Mouse (Mus musculus) ZHBTc4 (cell line): ENCODE measurements at regions not wholly inside any gene's neighbourhood (a gene's known extent, or its start where the extent isn't known, plus 50 kb on each side); places are given as distances from the start of the nearest gene placed in this dataset.
A peak's percentile ranks its signal among the peaks of the same experiment; 100 is the strongest.

Experiments
- DNase-seq: peaks from one replicate; pipeline ENCODE4 v3.0.0-alpha.2; 2011; ENCODE audit warnings: low read depth, low spot score

- no peak for DNase-seq
Measured at GRCm38 (mm10) chr17:48592457-48592856, 137.8 kb downstream of the Unc5cl start.

- DNase-seq: peak; percentile 48
Measured at GRCm38 (mm10) chr17:48595418-48595963, 140.8 kb downstream of the Unc5cl start.

DNA sequence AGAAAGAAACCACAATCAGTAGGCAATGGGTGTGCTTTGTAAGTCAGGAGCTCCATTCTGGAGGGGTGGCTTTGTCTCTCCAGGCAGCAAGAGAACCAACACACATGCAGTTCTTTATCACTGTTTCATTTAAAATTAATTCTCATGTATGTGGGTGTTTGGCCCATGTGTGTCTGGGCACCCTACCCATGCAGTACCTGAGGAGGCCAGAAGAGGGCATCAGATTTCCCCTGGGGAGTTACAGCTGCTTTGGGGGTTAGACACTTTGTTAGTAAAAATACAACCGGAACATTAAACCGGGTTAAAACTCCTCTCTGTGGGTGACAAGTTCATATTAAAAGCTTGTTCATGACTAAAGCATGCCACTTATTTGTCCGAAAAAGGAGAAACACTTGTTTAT lies 141.7 kb downstream of the Unc5cl start:
- DNase-seq: peak; percentile 52

DNA sequence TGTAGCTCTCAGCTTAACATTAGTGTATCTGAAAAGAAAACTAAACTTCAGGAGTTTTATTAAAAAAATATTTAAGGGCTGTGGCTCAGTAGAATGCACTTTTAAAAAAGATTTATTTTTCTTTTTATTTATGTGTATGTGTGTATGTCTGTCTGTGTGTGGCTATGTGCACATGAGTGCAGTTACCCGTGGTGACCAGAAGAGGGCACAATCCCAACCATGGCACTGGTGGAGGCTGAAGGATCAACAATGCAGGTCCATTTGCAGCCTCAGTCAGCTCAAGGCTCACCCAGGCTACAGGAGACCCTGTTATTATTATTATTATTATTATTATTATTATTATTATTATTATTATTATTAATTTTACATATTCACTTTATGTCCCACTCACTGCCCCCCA lies 142.6 kb downstream of the Unc5cl start:
- DNase-seq: peak; percentile 39

DNA sequence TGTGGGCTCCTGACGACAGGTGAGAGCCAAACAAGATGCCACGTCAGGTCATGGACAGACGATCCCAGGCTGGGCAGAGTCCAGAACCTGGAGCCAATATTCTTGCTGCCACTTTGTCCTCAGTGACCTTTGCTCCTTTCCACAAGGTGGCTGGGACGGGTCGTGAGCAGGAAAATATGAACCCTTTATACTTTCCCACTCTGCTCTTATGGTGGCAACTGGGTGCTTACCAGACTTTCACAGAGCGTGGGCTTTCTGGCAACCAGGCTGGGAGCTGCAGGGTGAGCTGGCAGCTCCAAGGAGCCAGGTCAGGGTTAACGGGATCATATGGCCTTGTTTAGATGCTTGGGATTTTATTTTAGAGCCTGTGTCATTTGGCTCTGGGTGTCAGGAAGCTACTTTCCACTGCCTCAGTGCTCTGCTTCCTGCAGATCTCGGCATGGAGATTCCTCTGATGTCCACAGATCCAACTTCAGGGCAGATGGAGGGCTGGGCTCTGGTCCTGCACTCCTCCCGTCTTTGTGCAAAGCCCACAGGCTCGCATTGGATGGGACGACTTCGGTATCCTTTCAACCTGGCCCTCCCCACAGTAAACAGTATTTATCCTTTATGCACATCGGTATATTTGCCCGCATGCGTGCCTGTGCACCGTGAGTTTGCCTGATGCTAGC lies 143.9 kb downstream of the Unc5cl start:
- no peak for DNase-seq

GRCm38 (mm10) chr17:48600176-48600575 lies 145.5 kb downstream of the Unc5cl start:
- DNase-seq: no peak

DNA sequence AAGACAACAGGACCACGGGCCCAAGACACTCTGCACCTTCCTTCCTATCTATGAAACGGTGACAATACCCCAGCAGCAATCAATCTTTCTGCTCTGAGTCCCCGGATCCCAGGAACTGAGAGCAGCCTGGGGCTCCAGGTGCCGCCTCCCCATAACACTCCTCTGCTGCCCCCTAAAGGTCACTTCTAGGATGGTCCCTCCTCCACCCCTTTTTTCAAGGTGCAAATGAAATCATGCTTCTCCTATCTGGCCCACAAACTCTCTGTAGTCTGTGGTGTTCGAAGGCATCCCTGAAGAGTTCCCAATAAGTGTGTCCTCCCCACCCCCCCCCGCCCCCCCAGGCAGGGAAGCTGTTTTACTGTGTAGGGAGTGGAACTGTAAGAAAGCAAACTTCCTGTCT lies 147.9 kb downstream of the Unc5cl start:
- DNase-seq: peak; percentile 83

GRCm38 (mm10) chr17:48606767-48607166 lies 152.1 kb downstream of the Unc5cl start:
- DNase-seq: no peak

DNA sequence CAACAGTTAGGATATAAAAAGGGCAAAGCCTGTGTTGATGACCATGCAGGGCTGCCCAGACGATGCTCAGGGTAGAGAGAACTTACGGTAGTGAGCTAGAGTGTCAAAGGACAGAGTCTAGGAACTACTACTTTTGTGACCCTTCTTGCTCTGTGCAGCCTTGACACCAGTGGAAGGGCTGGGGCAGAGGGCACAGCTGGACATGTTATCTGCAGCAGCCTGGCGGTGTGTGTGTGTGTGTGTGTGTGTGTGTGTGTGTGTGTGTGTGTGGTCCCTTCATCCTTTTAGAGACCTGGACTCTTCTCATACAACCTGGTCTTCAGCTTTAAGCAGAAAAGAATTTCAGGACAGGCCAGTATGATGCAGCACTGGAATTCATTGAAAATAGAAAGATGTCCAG lies 153.6 kb downstream of the Unc5cl start:
- DNase-seq: no peak

DNA sequence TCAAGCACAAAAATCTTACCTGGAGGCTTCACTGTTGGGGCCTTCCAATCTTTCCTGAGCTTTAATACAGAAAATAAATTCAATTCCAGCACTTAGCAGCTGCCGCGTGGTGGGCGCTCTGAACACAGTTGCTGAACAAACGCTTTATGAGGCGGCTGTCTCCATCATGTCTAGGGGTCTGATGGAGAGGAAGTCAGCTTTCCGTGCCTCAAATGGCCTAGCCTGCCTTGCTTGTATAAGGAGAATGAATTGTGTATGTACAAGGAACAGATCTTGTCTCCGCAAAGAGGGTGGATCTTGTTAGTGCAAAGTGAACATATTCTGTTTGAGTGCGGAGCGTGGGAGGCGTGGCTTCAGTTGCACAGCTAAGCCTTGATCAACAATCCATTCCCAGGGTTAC lies 155.4 kb downstream of the Unc5cl start:
- peak; percentile 44 for DNase-seq

GRCm38 (mm10) chr17:48610806-48611205 lies 156.1 kb downstream of the Unc5cl start:
- DNase-seq: no peak

GRCm38 (mm10) chr17:48613491-48613890 lies 158.8 kb downstream of the Unc5cl start:
- peak; percentile 70 for DNase-seq

DNA sequence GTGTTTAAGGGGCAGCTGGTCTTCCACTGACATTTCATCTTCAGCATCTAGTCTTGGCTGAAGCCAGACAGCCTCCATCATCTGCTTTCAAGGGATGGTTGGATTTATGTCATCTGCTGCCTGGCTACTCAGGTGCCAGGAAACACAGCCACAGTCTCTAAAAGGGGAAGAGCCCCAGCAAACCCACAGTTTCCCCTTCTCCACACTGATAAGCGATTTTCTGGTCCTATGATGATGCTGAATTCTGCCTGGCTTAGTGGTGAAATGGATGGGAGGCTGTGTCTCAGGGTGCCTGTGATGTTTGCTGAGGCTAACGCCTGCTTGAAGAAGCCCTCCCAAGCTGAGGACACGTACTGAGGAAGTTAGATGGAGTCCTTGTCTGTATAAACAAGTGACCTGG lies 160.5 kb downstream of the Unc5cl start:
- no peak for DNase-seq

DNA sequence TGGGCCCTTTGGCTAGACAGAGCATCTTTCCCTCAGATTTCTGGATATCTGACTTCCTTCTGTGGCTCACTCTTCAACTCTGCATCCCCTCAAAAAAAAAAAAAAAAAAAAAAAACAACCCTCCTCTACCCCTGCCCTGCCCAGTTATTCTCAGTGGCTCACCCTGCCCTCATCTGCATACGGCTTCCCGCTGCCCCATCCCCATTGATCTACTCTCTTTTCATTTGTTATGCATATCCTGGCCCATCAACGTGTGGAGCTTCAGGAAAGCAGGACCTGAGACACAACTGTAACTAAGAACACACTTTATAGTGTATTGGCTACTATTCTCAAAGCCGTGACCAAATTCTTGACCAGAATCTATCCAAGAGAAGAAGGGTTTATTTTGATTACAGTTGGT lies 161.5 kb downstream of the Unc5cl start:
- peak; percentile 96 for DNase-seq

DNA sequence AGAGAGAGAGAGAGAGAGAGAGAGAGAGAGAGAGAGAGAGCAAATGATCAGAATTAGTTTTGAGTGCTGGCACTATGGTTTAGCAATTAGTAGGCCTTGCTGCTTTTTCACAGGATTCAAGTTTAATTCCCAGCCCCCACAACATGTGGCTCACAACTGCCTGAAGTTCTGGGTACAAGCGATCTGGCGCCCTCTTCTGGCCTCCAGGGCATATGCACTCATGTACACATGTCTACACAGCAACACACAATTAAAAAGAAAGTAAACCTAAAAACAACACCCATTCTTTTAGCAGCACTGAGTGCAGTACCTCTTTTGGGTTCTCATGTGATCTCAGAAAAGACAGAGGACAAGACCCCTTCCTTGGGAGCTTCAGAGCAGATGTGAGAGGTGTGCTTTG lies 166.2 kb downstream of the Unc5cl start:
- peak; percentile 66 for DNase-seq

DNA sequence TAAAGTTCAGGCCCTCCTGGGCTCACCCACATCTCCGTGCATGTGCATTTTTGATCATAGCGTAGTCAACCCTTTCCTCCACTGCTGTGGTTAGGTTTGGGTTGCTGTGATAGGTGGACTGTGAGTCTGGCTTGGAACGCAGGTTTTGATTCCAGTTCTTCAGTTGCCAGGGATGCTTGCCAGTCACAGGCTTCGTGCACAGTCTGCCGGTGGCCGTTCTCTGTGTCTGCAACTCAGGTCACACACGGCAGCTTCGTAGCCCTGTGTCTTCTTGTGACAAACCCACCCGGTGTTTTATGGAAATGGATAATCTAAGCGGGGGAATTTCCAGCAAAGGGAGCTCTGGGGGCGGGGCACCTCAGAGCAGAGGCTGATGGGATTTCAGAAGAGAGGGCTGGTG lies 167.0 kb downstream of the Unc5cl start:
- no peak for DNase-seq

- DNase-seq: no peak
Measured at GRCm38 (mm10) chr17:48624937-48625336, 170.2 kb downstream of the Unc5cl start.

GRCm38 (mm10) chr17:48625971-48626370 lies 171.3 kb downstream of the Unc5cl start:
- no peak for DNase-seq

GRCm38 (mm10) chr17:48639611-48640010 lies 184.9 kb downstream of the Unc5cl start:
- no peak for DNase-seq

DNA sequence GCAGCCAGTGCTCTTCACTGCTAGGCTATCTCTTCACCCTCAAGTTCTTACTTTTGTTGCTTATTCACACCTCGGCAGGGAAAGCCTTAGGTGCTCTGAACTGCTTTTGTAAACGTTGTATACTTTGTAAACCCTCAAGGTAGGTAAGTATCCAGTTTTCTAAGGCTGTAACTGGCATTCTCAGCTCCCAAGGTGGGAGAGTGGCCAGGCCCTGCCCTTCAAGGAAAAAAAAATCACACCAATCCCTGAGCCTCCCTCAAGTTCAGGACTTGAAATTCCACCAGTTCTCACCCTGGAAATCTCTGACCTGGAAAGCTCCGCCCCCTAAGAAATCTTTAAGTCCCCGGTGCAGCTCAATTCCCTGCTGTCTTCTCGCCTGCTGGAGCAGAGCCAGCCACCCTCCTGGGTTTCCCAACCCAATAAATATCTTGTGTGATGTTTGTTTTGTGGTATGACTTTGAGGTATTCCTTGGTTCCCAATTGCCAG lies 188.9 kb downstream of the Unc5cl start:
- peak; percentile 42 for DNase-seq

GRCm38 (mm10) chr17:48645056-48645455 lies 190.4 kb downstream of the Unc5cl start:
- no peak for DNase-seq

GRCm38 (mm10) chr17:48646626-48647195 lies 192.0 kb downstream of the Unc5cl start:
- DNase-seq: peak; percentile 63

GRCm38 (mm10) chr17:48647431-48647830 lies 192.7 kb downstream of the Unc5cl start:
- DNase-seq: peak; percentile 83
